Mouse (Mus musculus) stomach, embryonic 16.5 days (tissue): Measurements from ENCODE around the gene Stx5a. TPM values are rescaled to one million over a fixed set of nuclear protein-coding genes. Genes with fewer than 3 reads are reported as not detected.

Experiments used
- ATAC-seq: fragments of 200-750 bp; cut with Nextera tagmentation; 2 replicates; pipeline ENCODE4 v1.8.0; 2017; ENCODE audit warnings: moderate number of reproducible peaks, moderate TSS enrichment; ENCODE audit not compliant: insufficient read depth, low FRiP score
- H3K27ac ChIP-seq: fragments of 300-500 bp; sonication (generic); 2 replicates; pipeline ENCODE4 v1.5.1; 2014; ENCODE audit warnings: low read length
- H3K27me3 ChIP-seq: fragments of 300-500 bp; sonication (generic); 2 replicates; pipeline ENCODE4 v1.6.1; 2014; ENCODE audit warnings: low read length, control low read depth, mixed read lengths; ENCODE audit not compliant: control insufficient read depth, insufficient read depth
- H3K36me3 ChIP-seq: fragments of 300-500 bp; sonication (generic); 2 replicates; pipeline ENCODE4 v1.6.1; 2014; ENCODE audit warnings: low read length; ENCODE audit not compliant: control insufficient read depth, insufficient read depth
- H3K4me1 ChIP-seq: fragments of 300-500 bp; sonication (generic); 2 replicates; pipeline ENCODE4 v1.6.1; 2014; ENCODE audit warnings: low read length, control low read depth, mixed read lengths; ENCODE audit not compliant: control insufficient read depth, insufficient read depth
- H3K4me2 ChIP-seq: fragments of 300-500 bp; sonication (generic); 2 replicates; pipeline ENCODE4 v1.6.1; 2014; ENCODE audit warnings: low read depth, low read length, mixed read lengths
- H3K4me3 ChIP-seq: fragments of 300-500 bp; sonication (generic); replicated peaks from 2 replicates; pipeline ENCODE4 v1.5.1; 2014; ENCODE audit warnings: mild to moderate bottlenecking, low read length
- H3K9ac ChIP-seq: fragments of 300-500 bp; sonication (generic); 2 replicates; pipeline ENCODE4 v1.6.1; 2014; ENCODE audit warnings: low read length
- H3K9me3 ChIP-seq: fragments of 300-500 bp; sonication (generic); replicated peaks from 2 replicates; pipeline ENCODE4 v1.6.1; 2016; ENCODE audit warnings: low read length, control low read depth; ENCODE audit not compliant: control insufficient read depth
- WGBS: fragments of 180-500 bp; shearing (Covaris S2); extraction: QIAGEN DNeasy Blood & Tissue Kit; methylation state at CpG from one replicate; pipeline ENCODE4 v1.1.7; 2014; 5-methylcytosine and 5-hydroxymethylcytosine counted together
- polyA plus RNA-seq: library from polyadenylated mRNA; unstranded; fragments of >200 nt; fragmentation: Nextera tagmentation; extraction: Ambion mirVana; gene quantifications from 2 replicates; pipeline ENCODE4 v1.2.1, GENCODE M21; 2015

The Stx5a gene
- polyA plus RNA-seq: 146 and 148 TPM in 2 replicates

DNA sequence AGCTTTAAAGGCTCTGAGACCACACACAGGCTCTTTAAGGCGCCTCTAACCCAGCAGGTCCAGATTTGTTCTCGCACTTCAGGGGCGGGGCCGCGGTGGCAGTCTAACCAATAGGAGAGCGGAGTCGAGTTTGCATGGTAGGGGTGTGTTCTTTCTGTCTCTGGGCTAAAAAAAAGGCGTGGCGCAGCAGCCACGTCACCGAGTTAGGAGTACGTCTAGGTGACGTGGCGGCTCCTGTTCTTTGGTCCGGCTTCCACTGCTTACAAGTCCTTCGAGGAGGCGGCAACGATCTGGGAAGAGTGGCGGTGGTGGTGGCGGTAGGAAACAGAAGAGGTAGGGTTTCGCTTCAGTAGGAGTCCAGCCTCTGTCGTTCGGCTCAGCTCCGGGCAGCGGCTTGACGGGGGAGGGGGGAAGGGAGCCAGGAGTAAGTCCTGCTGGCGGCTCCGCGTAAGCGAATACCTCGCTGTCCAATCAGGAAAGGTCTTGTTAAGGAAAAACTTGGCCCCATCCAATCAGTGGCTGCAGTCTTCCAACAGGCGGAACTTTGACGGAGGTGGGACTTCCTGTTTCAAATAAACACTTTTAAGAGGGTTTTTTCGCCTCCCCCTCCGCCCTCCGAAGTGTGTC lies at the start of gene Stx5a:
Gene Stx5a (plus strand): TSS at position 171 of the 627 bp plus-strand sequence.
- peak within 1 kb of the TSS; percentile 79 for H3K4me2 ChIP-seq
- H3K27me3 ChIP-seq: no peaks in the 10 kb centered on the region
- ATAC-seq: peak; percentile 97
- H3K9me3 ChIP-seq: no peaks in the 10 kb centered on the region
- H3K4me1 ChIP-seq: peaks cover 14% of the 10 kb centered on the region
- peaks cover 24% of the 10 kb centered on the region for H3K36me3 ChIP-seq
- peak within 1 kb of the TSS; percentile 82 for H3K9ac ChIP-seq
- peak within 1 kb of the TSS; percentile 98 for H3K27ac ChIP-seq
- peak within 1 kb of the TSS; percentile 81 for H3K4me3 ChIP-seq
- under 1% methylated on average over 36 of the region's 36 CpGs for WGBS

DNA sequence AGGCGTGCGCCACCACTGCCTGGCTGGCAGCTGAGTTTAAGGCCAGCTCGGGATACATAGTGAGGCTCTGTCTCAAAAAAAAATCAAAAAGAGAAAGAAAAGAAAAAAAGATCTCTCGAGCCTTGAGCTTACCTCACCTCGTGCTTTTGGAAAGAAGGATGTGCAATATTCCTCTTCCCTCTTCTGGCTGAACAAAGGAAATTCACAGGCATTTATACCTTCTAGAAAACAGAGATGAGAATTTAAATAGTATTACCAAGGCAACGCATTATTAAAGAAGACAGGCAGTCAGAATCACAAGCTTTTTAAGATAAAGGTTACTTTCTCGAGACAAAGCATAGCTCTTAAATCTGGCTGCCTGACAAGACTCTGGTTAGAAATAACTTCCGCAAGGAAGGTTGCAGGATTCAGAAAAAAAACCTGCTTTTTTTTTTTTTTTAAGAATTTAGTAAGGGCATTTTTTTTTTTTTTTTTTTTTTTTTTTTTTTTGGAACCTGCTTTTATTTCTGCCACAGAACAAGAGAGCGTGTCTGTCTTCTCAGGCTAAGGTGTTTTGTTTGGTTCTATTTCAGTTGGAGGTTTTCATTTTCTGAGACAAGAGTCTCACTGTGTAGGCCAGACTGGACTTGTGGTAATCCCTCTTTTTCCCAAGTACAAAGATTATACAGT lies 49.2 kb upstream of the Stx5a start:
- no peaks in the 10 kb centered on the region for H3K36me3 ChIP-seq
- H3K27me3 ChIP-seq: no peaks in the 10 kb centered on the region
- no peak overlapping the region for H3K27ac ChIP-seq
- H3K4me2 ChIP-seq: no peak overlapping the region
- WGBS: 53% methylated on average over 9 of the region's 9 CpGs
- no peak overlapping the region for H3K9ac ChIP-seq
- H3K4me1 ChIP-seq: no peaks in the 10 kb centered on the region
- no peak overlapping the region for H3K4me3 ChIP-seq
- ATAC-seq: no peak
- H3K9me3 ChIP-seq: no peaks in the 10 kb centered on the region

DNA sequence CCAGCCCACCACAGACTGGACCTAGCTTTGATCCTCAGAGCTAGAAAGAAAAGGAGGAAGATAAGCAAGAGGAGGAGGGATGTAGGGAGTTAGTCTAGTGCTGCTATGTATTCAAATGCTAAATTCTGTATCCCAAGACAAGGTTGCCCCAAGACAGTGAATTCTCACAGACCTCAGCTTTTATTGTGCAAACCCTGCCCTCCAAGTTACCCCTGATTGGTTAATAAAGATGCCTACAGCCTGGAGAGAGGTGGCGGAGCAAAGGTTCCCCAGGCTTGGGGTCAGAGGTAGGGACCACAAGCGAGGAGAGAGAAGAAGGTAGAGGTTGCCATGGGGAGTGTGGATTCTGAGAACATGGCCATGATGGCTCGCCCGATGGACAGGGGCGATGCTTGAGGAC lies 48.5 kb upstream of the Stx5a start:
- ATAC-seq: no peak
- no peak overlapping the region for H3K4me2 ChIP-seq

DNA sequence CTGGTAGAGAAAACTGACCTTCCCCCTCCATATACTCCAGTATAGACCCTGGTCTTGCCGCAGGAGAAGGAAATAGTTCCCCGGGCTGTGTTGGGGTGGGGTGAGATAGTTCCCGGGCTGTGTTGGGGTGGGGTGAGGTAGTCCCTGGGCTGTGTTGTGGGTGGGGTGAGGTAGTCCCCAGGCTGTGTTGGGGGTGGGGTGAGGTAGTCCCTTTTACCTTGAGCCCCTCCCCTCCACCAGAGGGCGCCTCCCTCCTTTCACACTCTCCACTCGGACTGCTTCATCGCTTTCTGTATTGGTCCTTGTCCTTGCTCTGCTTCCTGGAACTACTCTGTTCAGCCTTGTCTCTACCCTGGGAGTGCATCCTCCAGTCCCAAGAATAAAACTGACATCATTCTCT lies 45.9 kb upstream of the Stx5a start:
- H3K4me2 ChIP-seq: no peak overlapping the region
- no peak overlapping the region for H3K4me3 ChIP-seq
- H3K4me1 ChIP-seq: no peaks in the 10 kb centered on the region
- peak; percentile 58; the same call in 1 of the 2 replicates for ATAC-seq
- no peak overlapping the region for H3K27ac ChIP-seq
- no peaks in the 10 kb centered on the region for H3K9me3 ChIP-seq
- no peak overlapping the region for H3K9ac ChIP-seq
- no peaks in the 10 kb centered on the region for H3K27me3 ChIP-seq
- WGBS: 51% methylated on average over 6 of the region's 6 CpGs
- H3K36me3 ChIP-seq: no peaks in the 10 kb centered on the region

More for the DNA sequence above, 48.5 kb upstream of the Stx5a start:
- no peak overlapping the region for H3K4me3 ChIP-seq
- H3K27me3 ChIP-seq: no peaks in the 10 kb centered on the region
- H3K9ac ChIP-seq: no peak overlapping the region
- H3K9me3 ChIP-seq: no peaks in the 10 kb centered on the region
- no peaks in the 10 kb centered on the region for H3K36me3 ChIP-seq
- WGBS: 79% methylated on average over 5 of the region's 5 CpGs
- no peaks in the 10 kb centered on the region for H3K4me1 ChIP-seq
- H3K27ac ChIP-seq: no peak overlapping the region

DNA sequence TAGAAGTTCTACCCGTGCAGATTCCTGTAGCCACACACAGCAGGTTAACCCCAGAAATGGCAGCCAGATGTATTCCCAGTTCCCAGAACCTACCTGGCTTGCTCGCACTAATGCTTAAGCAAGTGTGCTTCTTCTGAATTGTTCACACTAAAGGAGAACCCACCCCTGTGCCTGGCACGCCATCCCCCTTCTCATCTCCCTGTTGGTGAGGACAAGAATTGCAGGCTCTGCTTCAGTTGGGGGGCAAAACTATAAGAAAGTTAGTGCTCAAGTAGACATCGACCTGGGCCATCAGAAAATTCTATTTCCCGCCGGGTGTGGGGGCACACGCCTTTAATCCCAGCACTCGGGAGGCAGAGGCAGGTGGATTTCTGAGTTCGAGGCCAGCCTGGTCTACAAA lies 41.6 kb upstream of the Stx5a start:
- ATAC-seq: no peak
- Histone ChIP-seq H3K27ac (no peak overlapping the region), H3K36me3 (no peaks in the 10 kb centered on the region), H3K4me2 (no peak overlapping the region), H3K27me3 (no peaks in the 10 kb centered on the region), H3K9ac (no peak overlapping the region), H3K4me3 (no peak overlapping the region), H3K9me3 (no peaks in the 10 kb centered on the region), H3K4me1 (no peaks in the 10 kb centered on the region)
- WGBS: 76% methylated on average over 9 of the region's 9 CpGs

DNA sequence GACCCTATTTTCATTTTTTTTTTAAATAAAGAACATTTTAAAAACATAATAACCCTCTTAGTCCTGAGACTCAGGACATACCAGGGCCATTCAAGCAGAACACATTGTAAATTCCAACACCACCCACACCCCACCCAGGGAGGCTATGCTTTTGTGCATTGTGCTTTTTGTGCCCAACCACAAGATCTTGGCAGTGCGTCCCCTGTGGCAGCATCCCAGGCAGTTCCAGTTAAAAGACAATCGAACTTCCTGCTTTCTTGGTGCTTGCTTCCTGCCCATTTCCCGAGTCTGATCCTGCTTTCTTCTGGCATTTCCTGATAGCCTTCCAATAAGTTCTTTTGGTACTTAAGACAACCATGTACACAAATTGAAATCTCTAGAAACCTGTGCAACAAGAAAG lies 38.8 kb upstream of the Stx5a start:
- H3K27ac ChIP-seq: no peak overlapping the region
- H3K9me3 ChIP-seq: no peaks in the 10 kb centered on the region
- H3K36me3 ChIP-seq: peaks cover 4% of the 10 kb centered on the region; the same call in 1 of the 2 replicates
- 58% methylated on average over 3 of the region's 3 CpGs for WGBS
- H3K4me3 ChIP-seq: no peak overlapping the region
- ATAC-seq: no peak
- no peaks in the 10 kb centered on the region for H3K27me3 ChIP-seq
- H3K4me2 ChIP-seq: no peak overlapping the region
- H3K4me1 ChIP-seq: no peaks in the 10 kb centered on the region
- H3K9ac ChIP-seq: no peak overlapping the region

DNA sequence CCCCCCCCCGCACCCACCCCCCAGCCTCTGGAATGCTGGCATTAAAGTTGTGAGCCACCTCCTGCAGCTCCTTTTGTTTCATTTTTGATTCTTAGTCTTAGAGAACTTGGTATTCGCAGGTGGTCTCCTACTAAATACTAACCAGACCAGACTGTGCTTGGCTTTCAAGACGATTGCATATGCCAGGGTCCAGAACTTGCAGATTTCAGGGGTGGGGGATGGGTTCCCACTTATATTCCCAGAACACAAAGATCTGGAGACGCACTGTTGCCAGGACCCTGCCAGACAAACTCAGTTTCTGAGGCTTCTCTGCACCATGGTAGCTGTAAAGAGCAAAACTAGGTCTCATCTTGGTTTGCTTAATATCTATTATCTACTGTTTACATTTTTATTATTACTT lies 37.6 kb upstream of the Stx5a start:
- no peak for ATAC-seq
- WGBS: 58% methylated on average over 4 of the region's 4 CpGs
- H3K9ac ChIP-seq: no peak overlapping the region
- no peak overlapping the region for H3K4me2 ChIP-seq
- no peaks in the 10 kb centered on the region for H3K4me1 ChIP-seq
- peaks cover 11% of the 10 kb centered on the region; the same call in 1 of the 2 replicates for H3K36me3 ChIP-seq
- H3K27ac ChIP-seq: no peak overlapping the region
- H3K9me3 ChIP-seq: no peaks in the 10 kb centered on the region
- no peak overlapping the region for H3K4me3 ChIP-seq
- H3K27me3 ChIP-seq: no peaks in the 10 kb centered on the region

DNA sequence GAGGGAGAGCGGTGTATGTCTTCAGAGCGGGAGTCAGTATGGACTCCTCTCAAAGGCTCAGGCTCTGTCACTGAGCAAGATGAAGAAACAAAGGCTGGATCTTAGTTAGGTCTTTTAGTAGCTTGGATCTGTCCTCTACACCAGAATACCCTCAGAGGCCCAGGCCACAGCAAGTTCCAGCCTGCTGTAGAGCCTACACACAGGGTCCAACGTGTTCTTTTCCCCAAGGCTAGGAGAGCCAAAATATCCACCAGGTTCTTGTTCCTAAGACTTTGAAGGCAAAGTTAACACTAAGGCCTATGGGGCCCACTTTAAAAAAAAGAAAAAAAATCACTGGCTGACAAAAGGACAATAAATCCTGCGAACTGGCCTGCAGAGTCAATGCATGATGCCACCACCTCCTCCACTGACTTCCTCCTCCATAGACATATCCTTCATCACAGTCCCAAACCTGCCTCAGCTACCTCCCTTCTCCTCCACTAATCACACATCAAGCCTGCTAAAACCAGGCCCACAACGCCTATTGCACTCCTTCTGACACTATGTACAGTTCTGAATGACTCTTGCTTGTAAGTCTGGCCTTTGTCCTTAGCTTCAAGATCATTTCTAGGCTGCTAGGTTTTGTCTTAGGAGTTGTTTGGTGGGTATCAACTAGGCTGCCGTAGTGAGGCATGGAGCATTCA lies 36.0 kb upstream of the Stx5a start:
- Histone ChIP-seq H3K9me3 (no peaks in the 10 kb centered on the region), H3K36me3 (peaks cover 16% of the 10 kb centered on the region; the same call in 1 of the 2 replicates), H3K27me3 (no peaks in the 10 kb centered on the region), H3K4me2 (no peak overlapping the region), H3K27ac (peak overlapping the region; percentile 5; the same call in 1 of the 2 replicates), H3K9ac (no peak overlapping the region), H3K4me1 (peaks cover under 1% of the 10 kb centered on the region; the same call in 1 of the 2 replicates), H3K4me3 (no peak overlapping the region)
- WGBS: 73% methylated on average over 6 of the region's 6 CpGs
- no peak for ATAC-seq

DNA sequence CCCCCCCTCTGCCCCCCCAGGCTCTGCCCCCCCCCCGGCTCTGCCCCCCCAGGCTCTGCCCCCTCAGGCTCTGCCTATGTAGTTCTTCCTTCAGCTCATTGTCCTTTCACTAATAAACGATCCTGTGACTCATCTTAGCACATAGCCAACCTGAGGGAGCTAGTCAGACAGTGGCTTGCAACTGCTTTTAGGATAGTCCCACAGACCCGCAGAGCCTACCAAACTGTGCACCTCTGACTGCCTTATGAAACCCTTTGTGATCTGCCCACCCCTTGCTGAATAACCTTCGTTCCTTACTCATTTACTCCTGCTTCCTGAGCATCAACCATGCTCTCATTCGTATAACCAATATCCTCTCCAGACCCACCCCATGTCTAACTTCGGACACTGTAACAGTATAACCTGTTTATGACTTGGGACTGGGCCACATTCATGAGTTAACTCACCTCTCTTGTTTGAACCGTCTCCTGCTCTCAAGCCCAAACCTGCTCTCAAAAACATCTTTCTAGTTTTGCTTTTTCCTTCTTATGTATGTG lies 35.0 kb upstream of the Stx5a start:
- ATAC-seq: no peak
- WGBS: 68% methylated on average over 7 of the region's 7 CpGs
- no peaks in the 10 kb centered on the region for H3K27me3 ChIP-seq
- H3K4me2 ChIP-seq: no peak overlapping the region
- H3K27ac ChIP-seq: peak overlapping the region; percentile 32; the same call in 1 of the 2 replicates
- H3K9me3 ChIP-seq: no peaks in the 10 kb centered on the region
- no peak overlapping the region for H3K4me3 ChIP-seq
- H3K36me3 ChIP-seq: peaks cover 23% of the 10 kb centered on the region; the same call in 1 of the 2 replicates
- no peak overlapping the region for H3K9ac ChIP-seq
- H3K4me1 ChIP-seq: peaks cover 10% of the 10 kb centered on the region
